Mouse (Mus musculus): ENCODE measurements around the gene Fhl1. TPM values are rescaled to one million over a fixed set of nuclear protein-coding genes. Genes with fewer than 3 reads are reported as not detected.

The Fhl1 gene
- polyA plus RNA-seq (2015; fragmentation: Nextera tagmentation; extraction: Ambion mirVana) = 211 and 226 TPM in 2 replicates

DNA sequence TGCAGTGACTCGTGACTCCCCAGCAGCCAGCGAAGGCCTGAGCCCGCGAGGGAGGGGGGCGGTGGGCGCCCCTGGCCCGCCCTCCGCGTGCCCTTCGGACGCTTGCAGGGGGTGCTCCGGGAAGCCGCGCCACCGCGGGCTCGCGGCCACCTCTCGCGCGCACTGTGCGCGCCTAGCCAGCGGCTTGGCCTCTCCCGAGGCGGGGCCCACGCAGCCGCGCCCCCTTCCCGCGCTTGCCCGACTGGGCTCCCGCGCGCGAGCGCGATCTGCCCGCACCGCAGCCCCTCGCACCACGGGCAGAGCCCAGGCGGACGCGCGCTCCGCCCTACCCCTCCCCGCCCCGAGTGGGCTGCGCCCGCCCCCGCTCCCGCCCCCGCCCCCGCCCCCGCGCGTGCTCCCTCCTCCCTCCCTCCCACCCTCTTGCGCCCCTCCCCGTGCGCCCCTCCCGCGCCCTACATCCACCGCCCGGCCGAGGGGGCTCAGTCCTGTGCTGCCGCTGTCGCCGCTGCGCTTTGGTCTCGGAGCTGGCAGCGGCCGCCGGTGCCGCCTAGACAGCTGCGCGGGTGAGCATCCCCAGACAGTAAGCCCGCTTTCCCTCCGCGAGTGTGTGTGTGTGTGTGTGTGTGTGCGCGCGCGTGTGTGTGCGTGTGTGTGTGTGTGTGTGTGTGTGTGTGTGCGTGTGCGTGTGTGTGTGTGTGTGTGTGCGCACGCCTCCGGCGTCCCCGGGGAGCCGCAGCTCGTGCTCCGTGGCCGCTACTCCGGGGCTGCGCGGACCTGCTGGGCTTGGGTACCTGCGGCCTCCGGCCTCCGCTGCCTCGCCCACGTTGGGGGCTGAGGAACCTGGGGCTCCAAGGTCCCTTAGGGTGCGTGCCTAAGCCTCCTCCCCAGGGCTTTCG, at the start of gene Fhl1:
TSS of gene Fhl1 (plus strand) at position 482 of the 896 bp plus-strand sequence.

DNA sequence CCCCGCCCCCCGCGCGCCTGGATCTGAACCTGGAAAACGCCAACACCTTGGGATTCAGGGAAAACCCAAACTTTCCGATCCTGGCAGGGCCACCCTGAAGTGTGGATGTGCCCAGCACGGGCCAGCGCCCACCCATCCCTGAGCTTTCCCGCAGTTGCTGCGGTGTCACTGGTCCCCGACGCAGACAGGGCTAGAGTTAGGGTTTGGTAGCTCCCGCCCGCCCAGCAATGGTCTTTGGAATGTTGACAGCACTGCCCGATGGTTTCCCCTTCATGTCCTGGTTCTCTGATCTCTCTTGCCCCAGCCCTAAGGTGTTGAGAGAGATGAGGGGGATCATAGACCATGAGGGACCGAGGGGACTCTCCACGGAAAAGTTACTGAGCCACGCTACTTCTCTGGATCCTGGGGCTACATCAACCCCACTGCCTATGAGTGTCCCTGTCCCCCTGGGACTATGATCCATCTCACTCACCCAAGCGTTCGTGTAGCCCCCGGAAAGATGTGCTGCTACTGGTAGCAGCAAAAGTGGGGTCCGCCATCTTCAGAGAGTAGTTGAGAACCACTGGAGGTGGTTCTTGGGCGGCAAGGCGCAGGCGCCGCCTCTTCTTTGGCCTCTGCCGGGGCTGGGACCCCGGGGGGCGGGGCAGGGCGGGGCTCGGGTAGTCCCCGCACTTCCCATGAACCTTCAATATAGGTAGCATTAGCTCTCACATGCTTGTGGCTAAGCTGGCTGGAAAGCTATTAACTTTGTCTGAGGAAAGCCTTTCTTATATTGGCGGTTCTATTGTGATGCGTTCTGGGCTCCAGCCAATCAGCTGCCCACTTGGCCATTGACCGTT, 90.4 kb downstream of the Fhl1 start, which contains the start of gene Map7d3:
TSS of gene Map7d3 (minus strand) at position 562 of the 839 bp plus-strand sequence.

Other genes starting within 250 kb of the Fhl1 start
- not detected in 2 replicates for gene Gm10477, start 207.0 kb upstream of the Fhl1 start, polyA plus RNA-seq (2015; fragmentation: Nextera tagmentation; extraction: Ambion mirVana)
- gene Gm648, start 182.2 kb upstream of the Fhl1 start, polyA plus RNA-seq (2015; fragmentation: Nextera tagmentation; extraction: Ambion mirVana) = not detected in 2 replicates
- 33.2 and 34.6 TPM in 2 replicates for gene Mmgt1, start 133.7 kb upstream of the Fhl1 start, polyA plus RNA-seq (2015; fragmentation: Nextera tagmentation; extraction: Ambion mirVana)
- gene Slc9a6, start 122.0 kb upstream of the Fhl1 start, polyA plus RNA-seq (2015; fragmentation: Nextera tagmentation; extraction: Ambion mirVana) = 48.0 and 54.8 TPM in 2 replicates
- gene Map7d3, start 90.5 kb downstream of the Fhl1 start, polyA plus RNA-seq (2015; fragmentation: Nextera tagmentation; extraction: Ambion mirVana) = 1.2 and 1.5 TPM in 2 replicates
- not detected in 2 replicates for gene Adgrg4, start 138.4 kb downstream of the Fhl1 start, polyA plus RNA-seq (2015; fragmentation: Nextera tagmentation; extraction: Ambion mirVana)

All from neural tube, postnatal 0 days (tissue).